Mouse (Mus musculus) adrenal gland, postnatal 4 days (tissue): Measurements from ENCODE around the gene Icam1. TPM values are rescaled to one million over a fixed set of nuclear protein-coding genes. Genes with fewer than 3 reads are reported as not detected.
"Not testable (repeated sequence)": the region's sequence is repeated elsewhere in the genome, so short reads cannot be mapped to it uniquely, and the experiment has no call there.

Source experiments
- DNase-seq, 2 experiments: peaks; one replicate each; pipeline ENCODE4 v3.0.0; 2021 to 2022; ENCODE audit warnings: low spot score in 2 of 2, mixed read lengths in 2 of 2
- microRNA-seq: library from miRNA; unstranded; fragments of <30 nt; microRNA quantifications from one replicate; pipeline ENCODE4 v1.2.0, GENCODE M21; 2021
- total RNA-seq, 2 experiments: library from RNA; stranded (reverse); gene quantifications; 2 replicates each; pipeline ENCODE4 v1.2.3; 2021

Gene Icam1
- total RNA-seq, 2 experiments from 2014 or later, result 10.0 to 11.7 TPM

DNA sequence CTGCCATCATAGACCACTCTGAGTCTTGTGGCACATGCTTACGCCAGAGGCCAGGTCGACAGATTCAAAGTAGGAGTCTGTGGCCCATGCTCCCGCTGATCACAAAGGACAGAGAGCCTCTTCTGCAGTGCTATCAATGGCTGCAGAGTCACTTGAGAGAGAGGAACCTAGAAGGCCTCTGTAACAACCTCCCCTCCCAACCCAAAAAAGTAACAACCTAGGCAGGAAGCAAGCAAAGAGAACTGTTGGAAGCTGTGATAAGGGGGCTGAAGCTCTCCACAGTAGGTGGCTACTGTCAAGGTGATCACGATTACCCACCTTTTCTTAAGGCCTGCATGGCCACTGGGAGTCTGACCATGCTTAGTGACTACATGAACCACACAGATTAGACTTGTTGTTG, 27.8 kb downstream of the Icam1 start:
- DNase-seq, result no peak

DNA sequence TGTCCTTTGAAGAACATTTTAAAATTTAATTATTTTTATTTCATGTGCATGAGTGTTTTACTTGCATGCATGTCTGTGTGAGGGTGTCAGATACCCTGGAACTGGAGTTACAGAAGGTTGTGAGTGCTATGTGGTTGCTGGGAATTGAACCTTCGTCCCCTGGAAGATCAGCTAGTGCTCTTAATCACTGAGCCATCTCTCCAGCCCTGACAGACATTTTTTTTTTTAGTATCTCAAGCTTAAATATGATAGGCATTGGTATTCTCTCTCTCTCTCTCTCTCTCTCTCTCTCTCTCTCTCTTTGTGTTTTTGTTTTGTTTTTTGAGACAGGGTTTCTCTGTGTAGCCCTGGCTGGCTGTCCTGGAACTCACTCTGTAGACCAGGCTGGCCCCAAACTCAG, 29.0 kb downstream of the Icam1 start:
- not testable (repeated sequence) for DNase-seq

DNA sequence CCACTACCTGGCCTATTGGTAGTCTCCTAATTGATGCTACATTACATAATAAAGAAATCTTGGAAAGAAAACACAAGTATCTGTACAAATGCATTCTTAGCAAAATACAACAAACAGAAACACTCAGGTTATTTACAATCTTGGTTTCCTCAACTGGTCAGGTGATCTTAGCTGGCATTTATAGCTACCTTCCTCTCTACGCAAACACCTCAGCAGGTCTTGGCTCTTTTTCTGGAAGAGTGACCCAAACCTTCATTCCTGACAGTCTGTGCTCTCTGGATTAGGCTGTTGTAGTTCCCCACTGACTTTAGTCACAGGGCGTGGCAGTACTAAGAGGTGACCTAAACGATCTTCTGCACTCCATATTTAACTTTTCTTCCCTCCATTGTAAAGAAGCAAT, 29.4 kb downstream of the Icam1 start:
- DNase-seq, result no peak

DNA sequence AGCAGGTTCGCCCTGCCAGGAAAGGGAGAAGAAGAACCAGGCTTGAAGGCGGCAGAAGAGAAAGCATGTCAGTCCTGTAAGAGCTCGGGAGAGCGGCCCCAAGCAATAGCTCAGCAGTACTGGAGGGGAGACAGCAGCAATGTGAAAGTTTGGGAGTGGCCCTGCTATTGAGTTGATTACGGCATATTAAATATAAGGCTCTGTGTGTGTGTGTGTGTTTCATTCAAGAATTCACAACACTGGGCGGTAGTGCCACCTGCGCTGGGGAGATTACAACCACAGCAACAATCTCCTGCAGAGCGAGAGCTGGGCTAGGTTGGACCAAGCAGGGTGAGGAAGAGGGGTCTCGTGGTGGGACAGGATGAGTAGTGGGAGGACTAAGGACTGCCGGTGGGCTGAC, 35.8 kb downstream of the Icam1 start:
- no peak for DNase-seq

DNA sequence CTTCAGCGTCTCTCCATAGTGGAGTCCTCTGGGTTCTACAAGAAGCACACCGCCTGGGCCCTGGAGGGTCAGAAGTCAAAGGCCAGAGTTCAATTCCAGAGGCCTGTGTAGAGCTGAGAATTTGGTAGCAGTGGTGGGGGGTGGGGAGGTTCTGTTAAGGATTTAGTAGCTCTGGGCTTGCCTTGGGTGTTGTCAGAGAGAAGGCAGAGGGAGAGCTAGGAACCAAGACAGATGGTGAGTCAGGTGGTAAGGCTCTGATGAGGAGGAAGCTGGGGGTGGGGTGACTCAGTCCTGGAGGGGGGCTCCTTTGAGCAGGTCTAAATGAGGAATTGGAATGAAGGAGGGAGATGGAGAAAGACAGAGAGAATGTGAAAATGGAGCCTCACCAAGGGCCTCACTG, 47.1 kb downstream of the Icam1 start:
- DNase-seq, result no peak

DNA sequence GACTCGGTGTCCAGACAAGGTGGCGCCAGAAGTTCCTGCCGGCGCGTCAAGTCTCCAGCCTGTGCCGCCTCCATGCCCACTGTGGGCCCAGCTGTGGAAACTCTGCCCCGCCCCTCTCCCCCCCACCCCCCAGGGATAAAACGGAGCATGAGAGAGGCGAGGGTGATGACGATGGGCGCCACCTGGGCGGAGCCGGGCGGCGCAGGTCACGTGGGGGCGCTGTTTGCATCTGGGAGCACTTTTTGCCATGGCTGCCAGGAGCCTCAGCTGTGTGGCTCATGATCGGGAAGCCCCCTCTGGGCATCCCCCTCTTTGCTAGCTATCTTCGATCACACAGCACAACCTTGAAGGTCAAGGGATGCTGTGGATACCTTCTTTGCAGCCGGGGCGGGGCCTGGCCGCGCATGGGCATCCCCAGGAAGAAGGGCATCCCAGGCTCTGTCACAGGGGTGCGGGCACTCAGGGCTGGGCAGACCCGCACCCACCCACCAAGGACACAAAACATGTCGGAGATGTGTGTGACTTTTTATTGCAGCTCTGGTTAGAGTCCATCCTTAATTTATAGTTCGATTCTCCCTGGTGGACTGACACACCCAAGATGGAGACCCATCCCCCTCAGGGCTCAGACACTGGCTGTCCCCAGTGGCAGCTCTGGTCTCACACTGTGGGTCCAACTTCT, 51.4 kb downstream of the Icam1 start, which contains the start of gene Zglp1:
Gene Zglp1 (minus strand): TSS at position 88 of the 679 bp plus-strand sequence.
- DNase-seq, result no peak

DNA sequence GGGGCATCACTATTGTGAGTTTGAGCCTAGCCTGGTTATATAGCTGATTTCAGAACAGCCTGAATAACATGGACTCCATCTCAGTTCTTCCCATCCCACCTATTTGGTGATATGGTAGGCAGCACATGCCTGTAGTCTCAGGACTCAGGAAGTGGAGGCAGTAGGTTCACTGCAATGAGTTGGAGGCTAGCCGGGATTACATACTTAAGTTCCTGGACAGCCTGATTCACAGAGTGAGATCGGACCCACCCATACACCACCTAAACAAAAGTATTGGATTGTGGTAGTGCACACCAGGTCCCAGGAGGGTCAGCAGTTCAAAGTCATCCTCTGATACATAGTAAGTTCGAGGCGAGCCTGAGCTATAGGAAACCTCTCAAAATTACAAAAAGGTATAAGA, 56.9 kb downstream of the Icam1 start:
- no peak for DNase-seq

DNA sequence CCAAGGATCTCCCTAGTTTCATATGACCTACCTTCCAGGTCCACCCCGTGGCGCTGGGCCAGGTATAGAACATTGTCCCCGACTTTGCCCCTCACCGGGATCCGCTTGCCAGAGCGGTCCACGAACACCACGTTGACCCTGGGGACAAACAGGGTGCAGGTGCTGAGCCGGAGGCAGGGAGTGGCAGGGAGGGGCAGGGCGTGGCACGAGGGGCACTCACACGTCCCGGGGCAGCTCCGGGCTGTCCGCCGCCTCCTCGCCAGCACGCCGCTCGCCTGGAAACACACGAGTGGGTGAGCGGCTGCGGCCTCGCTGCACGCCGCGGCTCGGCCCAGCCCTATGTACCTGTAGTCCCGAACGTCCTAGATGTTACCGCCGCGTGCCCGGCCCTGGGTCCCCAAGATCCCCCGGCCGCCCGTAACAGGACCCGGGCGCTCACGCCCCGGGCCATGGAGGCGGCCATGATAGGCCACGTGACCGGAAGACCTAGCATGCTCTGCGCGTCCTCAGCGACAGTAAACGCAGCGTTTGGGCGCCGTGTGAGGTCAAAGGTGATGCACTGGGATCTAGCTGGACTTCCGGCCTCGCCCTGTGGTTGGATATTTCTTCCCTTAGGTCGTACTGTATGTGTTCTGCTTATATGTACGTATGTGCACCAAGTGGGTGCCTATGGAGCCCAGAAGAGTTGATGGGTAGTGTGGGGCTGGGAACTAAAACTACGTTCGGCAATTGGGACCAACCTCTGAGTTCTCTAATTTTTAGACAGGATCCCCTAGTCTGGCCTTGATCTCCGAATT, 57.5 kb downstream of the Icam1 start, which contains the start of the genes Gm49373 and Fdx1l:
Gene Gm49373 (minus strand): TSS at position 53 of the 797 bp plus-strand sequence.
Gene Fdx1l (minus strand): TSS at position 571 of the 797 bp plus-strand sequence.
- DNase-seq, result peak; percentile 69 to 73

DNA sequence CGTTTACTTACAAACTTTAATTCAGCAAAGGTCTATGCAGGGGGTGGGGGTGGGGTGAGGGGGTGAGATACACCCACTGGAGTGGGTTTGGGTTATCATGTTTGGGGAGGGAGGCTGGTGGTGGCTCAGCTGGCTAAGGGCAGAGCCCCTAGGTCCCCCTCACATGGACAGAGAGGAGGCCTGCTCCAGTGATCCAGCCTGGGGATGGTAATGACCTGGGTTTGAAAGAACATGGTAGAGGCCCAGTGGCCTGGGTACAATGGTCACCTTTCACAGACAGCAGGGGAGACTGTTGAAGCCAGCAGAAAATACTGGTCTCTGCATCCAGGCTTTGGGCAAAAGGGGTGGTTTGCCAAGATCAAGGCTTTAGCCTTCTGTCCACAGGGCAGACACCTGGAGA, 58.4 kb downstream of the Icam1 start:
- no peak for DNase-seq

DNA sequence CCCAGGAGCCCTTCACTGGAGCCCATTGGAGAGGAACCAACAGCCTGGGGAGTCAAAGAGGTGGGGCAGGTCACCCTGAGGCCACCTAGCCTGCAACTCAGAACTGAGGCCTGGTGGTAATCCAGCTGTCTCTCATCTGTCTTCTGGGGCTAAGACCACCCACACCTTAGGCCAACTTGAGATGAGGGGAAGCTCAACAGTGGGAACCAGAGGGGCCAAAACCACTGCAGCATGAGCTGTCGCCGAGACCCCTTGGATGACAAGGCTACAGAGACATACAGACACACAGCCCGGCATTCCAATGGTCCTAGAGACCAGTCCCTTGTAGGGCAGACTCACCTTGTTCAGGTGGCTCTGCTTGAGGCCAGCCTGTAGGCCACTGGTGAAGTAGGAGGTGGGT, 59.8 kb downstream of the Icam1 start:
- no peak for DNase-seq

Small RNAs within 50 kb of the gene (microRNA-seq; reads per million reads assigned to microRNA genes)
- gene Mir1900 (not detected), gene Mir7082 (1.1 reads per million)

Other genes starting within 250 kb of the Icam1 start
- 100 to 1,000 TPM; 233 TPM for gene Col5a3, start 200.9 kb upstream of the Icam1 start, total RNA-seq
- not detected for gene Rdh8, start 197.5 kb upstream of the Icam1 start, total RNA-seq
- 10 to 100 TPM; 34.4 to 43.7 TPM for gene A230050P20Rik, start 147.3 kb upstream of the Icam1 start, total RNA-seq
- gene Angptl6, start 136.3 kb upstream of the Icam1 start, total RNA-seq, result 1 to 10 TPM; 2.7 to 3.2 TPM
- 10 to 100 TPM; 47.4 to 53.4 TPM for gene Ppan, start 127.8 kb upstream of the Icam1 start, total RNA-seq
- 100 to 1,000 TPM; 177 TPM for gene Eif3g, start 117.4 kb upstream of the Icam1 start, total RNA-seq
- gene Dnmt1, start 56.1 kb upstream of the Icam1 start, total RNA-seq, result 10 to 100 TPM; 71.8 to 89.6 TPM
- gene S1pr2, start 39.2 kb upstream of the Icam1 start, total RNA-seq, result 10 to 100 TPM; 12.2 to 17.0 TPM
- gene Mrpl4, start 13.2 kb upstream of the Icam1 start, total RNA-seq, result 10 to 100 TPM; 96.9 to 97.0 TPM
- gene Icam4, start 13.4 kb downstream of the Icam1 start, total RNA-seq, result 1 to 10 TPM; 3.8 to 4.5 TPM
- gene Icam5, start 16.1 kb downstream of the Icam1 start, total RNA-seq, result 1 to 10 TPM in 1 of 2 experiments, under 1 TPM in 1; 0.81 to 1.3 TPM
- not detected for gene Zglp1, start 51.1 kb downstream of the Icam1 start, total RNA-seq
- under 1 TPM in 1 of 2 experiments, not detected in 1; 0.64 TPM for gene Gm49373, start 57.1 kb downstream of the Icam1 start, total RNA-seq
- gene Fdx1l, start 57.6 kb downstream of the Icam1 start, total RNA-seq, result 10 to 100 TPM; 32.9 to 37.7 TPM
- gene Gm38431, start 76.0 kb downstream of the Icam1 start, total RNA-seq, result 1 to 10 TPM; 3.1 to 3.9 TPM
- gene Raver1, start 76.0 kb downstream of the Icam1 start, total RNA-seq, result 10 to 100 TPM; 67.0 to 68.4 TPM
- gene Tyk2, start 115.3 kb downstream of the Icam1 start, total RNA-seq, result 10 to 100 TPM; 18.9 to 19.2 TPM
- gene Cdc37, start 134.0 kb downstream of the Icam1 start, total RNA-seq, result 100 to 1,000 TPM; 174 to 190 TPM
- 10 to 100 TPM in 1 of 2 experiments, 1 to 10 TPM in 1; 9.7 to 10.6 TPM for gene Pde4a, start 149.7 kb downstream of the Icam1 start, total RNA-seq
- gene Keap1, start 223.4 kb downstream of the Icam1 start, total RNA-seq, result 10 to 100 TPM; 46.6 to 50.8 TPM
- under 1 TPM; 0.20 to 0.28 TPM for gene S1pr5, start 232.5 kb downstream of the Icam1 start, total RNA-seq
- gene Atg4d, start 249.3 kb downstream of the Icam1 start, total RNA-seq, result 10 to 100 TPM; 33.4 to 38.7 TPM